Mouse (Mus musculus) spleen, postnatal 10 days (tissue): ENCODE measurements around the gene Esrrg.

Experiments used
- DNase-seq, 2 experiments: peaks; one replicate each; pipeline ENCODE4 v3.0.0; 2021 to 2022; ENCODE audit warnings: low spot score in 2 of 2

Gene Esrrg

DNA sequence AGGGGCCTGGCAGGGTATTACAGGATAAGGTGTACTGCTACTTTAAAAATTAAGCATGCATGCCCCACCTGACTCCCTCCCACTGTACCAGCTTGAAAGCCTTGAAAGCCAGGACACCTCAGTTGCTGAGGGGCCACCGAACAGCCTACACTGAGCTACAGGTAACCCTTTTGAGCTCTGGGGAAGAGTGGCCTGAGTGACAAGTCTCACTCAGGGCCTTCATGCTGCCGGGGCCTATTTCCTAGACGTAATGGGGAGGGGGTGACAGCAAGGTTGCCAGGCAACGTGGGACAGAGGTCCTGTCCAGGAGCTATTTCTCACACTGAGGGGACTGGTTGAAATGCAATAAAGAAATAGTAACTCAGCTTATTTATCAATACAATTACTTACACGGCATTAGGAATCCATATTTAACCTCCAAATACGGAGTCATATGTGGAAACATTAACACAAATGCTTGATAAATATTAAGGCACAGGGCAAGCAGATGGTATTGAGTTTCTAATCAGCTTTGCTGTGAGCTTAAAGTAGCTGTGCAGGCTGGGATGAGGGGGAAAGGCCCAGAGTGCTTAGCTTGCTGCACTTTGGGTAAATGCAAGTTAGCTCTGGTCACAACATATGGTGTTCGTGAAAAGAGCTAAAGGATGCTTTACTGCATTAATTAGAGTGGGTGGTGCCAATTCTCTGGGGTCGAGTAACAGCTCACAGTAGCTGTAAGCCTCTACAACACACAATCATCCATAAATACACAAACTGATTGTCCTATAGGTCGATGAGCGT lies 653.5 kb downstream of the Esrrg start, which contains the start of gene Ush2a:
TSS of gene Ush2a (plus strand) at position 121 of the 780 bp plus-strand sequence.
- no peak for DNase-seq
